Mouse (Mus musculus) forebrain, embryonic 16.5 days (tissue): ENCODE data around the gene Fxr1. TPM values are rescaled to one million over a fixed set of nuclear protein-coding genes. Genes with fewer than 3 reads are reported as not detected.

Source experiments
- ATAC-seq: fragments of 200-750 bp; cut with Nextera tagmentation; 2 replicates; pipeline ENCODE4 v1.8.0; 2017; ENCODE audit warnings: mild to moderate bottlenecking, moderate library complexity
- H3K27ac ChIP-seq: fragments of 300-500 bp; sonication (generic); 2 replicates; pipeline ENCODE4 v1.5.1; 2014; ENCODE audit warnings: low read length, control low read depth
- H3K27me3 ChIP-seq: fragments of 300-500 bp; sonication (generic); replicated peaks from 2 replicates; pipeline ENCODE4 v1.6.1; 2014; ENCODE audit warnings: low read length; ENCODE audit not compliant: control insufficient read depth, insufficient read depth
- H3K36me3 ChIP-seq: fragments of 300-500 bp; sonication (generic); 2 replicates; pipeline ENCODE4 v1.6.1; 2014; ENCODE audit not compliant: control insufficient read depth, insufficient read depth
- H3K4me1 ChIP-seq: fragments of 300-500 bp; sonication (generic); replicated peaks from 2 replicates; pipeline ENCODE4 v1.6.1; 2014; ENCODE audit warnings: low read length; ENCODE audit not compliant: control insufficient read depth, insufficient read depth
- H3K4me2 ChIP-seq: fragments of 300-500 bp; sonication (generic); 2 replicates; pipeline ENCODE4 v1.6.1; 2014; ENCODE audit warnings: mild to moderate bottlenecking, low read length, control low read depth
- H3K4me3 ChIP-seq: fragments of 300-500 bp; sonication (generic); replicated peaks from 2 replicates; pipeline ENCODE4 v1.5.1; 2014; ENCODE audit warnings: mild to moderate bottlenecking, low read length, control low read depth
- H3K9ac ChIP-seq: fragments of 300-500 bp; sonication (generic); replicated peaks from 2 replicates; pipeline ENCODE4 v1.6.1; 2014; ENCODE audit warnings: low read depth, low read length, control low read depth
- H3K9me3 ChIP-seq: fragments of 300-500 bp; sonication (generic); 2 replicates; pipeline ENCODE4 v1.6.1; 2016; ENCODE audit warnings: low read length; ENCODE audit not compliant: control insufficient read depth
- WGBS: fragments of 180-500 bp; shearing (Covaris S2); extraction: QIAGEN DNeasy Blood & Tissue Kit; methylation state at CpG from one replicate; pipeline ENCODE4 v1.1.7; 2014; 5-methylcytosine and 5-hydroxymethylcytosine counted together
- polyA plus RNA-seq: library from polyadenylated mRNA; unstranded; fragments of >200 nt; fragmentation: Nextera tagmentation; extraction: Ambion mirVana; gene quantifications from 2 replicates; pipeline ENCODE4 v1.2.1, GENCODE M21; 2015

Fxr1 gene
- polyA plus RNA-seq, 1 experiment from 2014 or later, result 43.6 TPM

- Histone ChIP-seq H3K36me3 (no peaks in the 10 kb centered on the region), H3K27ac (no peak overlapping the region), H3K4me1 (no peaks in the 10 kb centered on the region), H3K4me3 (no peak overlapping the region), H3K9me3 (no peaks in the 10 kb centered on the region), H3K27me3 (no peaks in the 10 kb centered on the region), H3K4me2 (no peak overlapping the region), H3K9ac (no peak overlapping the region)
- no peak for ATAC-seq
- 90% methylated on average over 3 of the region's 3 CpGs for WGBS
Measured at GRCm38 (mm10) chr3:34003860-34004259, 15.9 kb upstream of the Fxr1 start.

- Histone ChIP-seq H3K27ac (no peak overlapping the region), H3K36me3 (no peaks in the 10 kb centered on the region), H3K9me3 (no peaks in the 10 kb centered on the region), H3K9ac (no peak overlapping the region), H3K4me1 (no peaks in the 10 kb centered on the region), H3K27me3 (no peaks in the 10 kb centered on the region), H3K4me3 (no peak overlapping the region), H3K4me2 (no peak overlapping the region)
- ATAC-seq, result no peak
- 23% methylated on average over 2 of the region's 2 CpGs for WGBS
Measured at GRCm38 (mm10) chr3:34006301-34006700, 13.4 kb upstream of the Fxr1 start.

GRCm38 (mm10) chr3:34006824-34007223 lies 12.9 kb upstream of the Fxr1 start:
- no peak overlapping the region for H3K27ac ChIP-seq
- no peaks in the 10 kb centered on the region for H3K9me3 ChIP-seq
- 67% methylated on average over 3 of the region's 3 CpGs for WGBS
- no peaks in the 10 kb centered on the region for H3K27me3 ChIP-seq
- no peaks in the 10 kb centered on the region for H3K4me1 ChIP-seq
- H3K4me2 ChIP-seq, result no peak overlapping the region
- H3K4me3 ChIP-seq, result no peak overlapping the region
- no peak for ATAC-seq
- H3K36me3 ChIP-seq, result no peaks in the 10 kb centered on the region
- no peak overlapping the region for H3K9ac ChIP-seq

GRCm38 (mm10) chr3:34007611-34008010 lies 12.1 kb upstream of the Fxr1 start:
- no peaks in the 10 kb centered on the region for H3K27me3 ChIP-seq
- 56% methylated on average over 4 of the region's 4 CpGs for WGBS
- H3K27ac ChIP-seq, result no peak overlapping the region
- H3K9me3 ChIP-seq, result no peaks in the 10 kb centered on the region
- H3K9ac ChIP-seq, result no peak overlapping the region
- no peaks in the 10 kb centered on the region for H3K4me1 ChIP-seq
- no peak overlapping the region for H3K4me2 ChIP-seq
- H3K4me3 ChIP-seq, result no peak overlapping the region
- no peaks in the 10 kb centered on the region for H3K36me3 ChIP-seq
- ATAC-seq, result no peak

- H3K4me1 ChIP-seq, result no peaks in the 10 kb centered on the region
- H3K36me3 ChIP-seq, result no peaks in the 10 kb centered on the region
- WGBS, result 83% methylated on average over 6 of the region's 6 CpGs
- ATAC-seq, result no peak
- H3K4me2 ChIP-seq, result no peak overlapping the region
- no peak overlapping the region for H3K27ac ChIP-seq
- H3K9me3 ChIP-seq, result no peaks in the 10 kb centered on the region
- H3K9ac ChIP-seq, result no peak overlapping the region
- H3K27me3 ChIP-seq, result no peaks in the 10 kb centered on the region
- H3K4me3 ChIP-seq, result no peak overlapping the region
Measured at GRCm38 (mm10) chr3:34008191-34008590, 11.6 kb upstream of the Fxr1 start.

GRCm38 (mm10) chr3:34020382-34021258 lies 877 bp downstream of the Fxr1 start:
- 0% methylated on average over 42 of the region's 70 CpGs for WGBS
- Histone ChIP-seq H3K4me2 (peak overlapping the region; percentile 81), H3K9me3 (no peaks in the 10 kb centered on the region), H3K27me3 (no peaks in the 10 kb centered on the region), H3K4me1 (peaks cover 11% of the 10 kb centered on the region), H3K36me3 (no peaks in the 10 kb centered on the region), H3K9ac (peak overlapping the region; percentile 99), H3K27ac (peak overlapping the region; percentile 87), H3K4me3 (peak overlapping the region; percentile 84)
- ATAC-seq, result no peak; the same call in 1 of the 2 replicates

- ATAC-seq, result no peak
- Histone ChIP-seq H3K27me3 (no peaks in the 10 kb centered on the region), H3K4me3 (peak overlapping the region; percentile 84), H3K27ac (no peak overlapping the region), H3K9me3 (no peaks in the 10 kb centered on the region), H3K4me1 (peaks cover 11% of the 10 kb centered on the region), H3K36me3 (no peaks in the 10 kb centered on the region), H3K9ac (no peak overlapping the region; the same call in 1 of the 2 replicates), H3K4me2 (peak overlapping the region; percentile 81)
- WGBS, result 43% methylated on average over 4 of the region's 4 CpGs
Measured at GRCm38 (mm10) chr3:34021259-34021828, 1.6 kb downstream of the Fxr1 start.

GRCm38 (mm10) chr3:34028935-34029334 lies 9.2 kb downstream of the Fxr1 start:
- no peak for ATAC-seq
- H3K27ac ChIP-seq, result no peak overlapping the region
- H3K9me3 ChIP-seq, result no peaks in the 10 kb centered on the region
- no peaks in the 10 kb centered on the region for H3K27me3 ChIP-seq
- no peaks in the 10 kb centered on the region for H3K4me1 ChIP-seq
- H3K4me2 ChIP-seq, result no peak overlapping the region
- H3K9ac ChIP-seq, result no peak overlapping the region
- no peak overlapping the region for H3K4me3 ChIP-seq
- no peaks in the 10 kb centered on the region for H3K36me3 ChIP-seq

- no peaks in the 10 kb centered on the region for H3K27me3 ChIP-seq
Measured at GRCm38 (mm10) chr3:34030601-34031000, 10.9 kb downstream of the Fxr1 start.

More at GRCm38 (mm10) chr3:34030601-34031000, 10.9 kb downstream of the Fxr1 start:
- no peak overlapping the region for H3K27ac ChIP-seq
- no peaks in the 10 kb centered on the region for H3K36me3 ChIP-seq
- ATAC-seq, result no peak
- H3K4me3 ChIP-seq, result no peak overlapping the region
- H3K4me1 ChIP-seq, result no peaks in the 10 kb centered on the region; the same call in 1 of the 2 replicates
- 93% methylated on average over 3 of the region's 3 CpGs for whole genome bisulfite sequencing
- no peaks in the 10 kb centered on the region for H3K9me3 ChIP-seq
- H3K9ac ChIP-seq, result no peak overlapping the region
- H3K4me2 ChIP-seq, result no peak overlapping the region
